Mouse (Mus musculus) lung, postnatal 0 days (tissue): ENCODE measurements around the gene Kif1c. TPM values are rescaled to one million over a fixed set of nuclear protein-coding genes. Genes with fewer than 3 reads are reported as not detected.

ENCODE experiments used
- ATAC-seq: fragments of 200-750 bp; cut with Nextera tagmentation; 2 replicates; pipeline ENCODE4 v1.8.0; 2017; ENCODE audit warnings: moderate library complexity
- DNase-seq: peaks from one replicate; pipeline ENCODE4 v3.0.0-alpha.2; 2016; ENCODE audit warnings: low spot score
- H3K27ac ChIP-seq: fragments of 300-500 bp; sonication (generic); 2 replicates; pipeline ENCODE4 v1.5.1; 2014; ENCODE audit warnings: antibody characterized with exemption, mild to moderate bottlenecking, low read length, mixed read lengths
- H3K27me3 ChIP-seq: fragments of 300-500 bp; sonication (generic); replicated peaks from 2 replicates; pipeline ENCODE4 v1.6.1; 2014; ENCODE audit warnings: low read length, mixed read lengths; ENCODE audit not compliant: insufficient read depth
- H3K36me3 ChIP-seq: fragments of 300-500 bp; sonication (generic); 2 replicates; pipeline ENCODE4 v1.6.1; 2014; ENCODE audit warnings: low read length, mixed read lengths; ENCODE audit not compliant: insufficient read depth
- H3K4me1 ChIP-seq: fragments of 300-500 bp; sonication (generic); 2 replicates; pipeline ENCODE4 v1.6.1; 2014; ENCODE audit warnings: antibody characterized with exemption, low read depth, low read length, mixed read lengths; ENCODE audit not compliant: insufficient read depth
- H3K4me2 ChIP-seq: fragments of 300-500 bp; sonication (generic); replicated peaks from 2 replicates; pipeline ENCODE4 v1.6.1; 2014; ENCODE audit warnings: low read depth, mild to moderate bottlenecking, low read length, moderate library complexity, mixed read lengths
- H3K4me3 ChIP-seq: fragments of 300-500 bp; sonication (generic); 2 replicates; pipeline ENCODE4 v1.5.1; 2014; ENCODE audit warnings: low read depth, low read length
- H3K9ac ChIP-seq: fragments of 300-500 bp; sonication (generic); replicated peaks from 2 replicates; pipeline ENCODE4 v1.6.1; 2014; ENCODE audit warnings: low read depth, mild to moderate bottlenecking
- H3K9me3 ChIP-seq: fragments of 300-500 bp; sonication (generic); 2 replicates; pipeline ENCODE4 v1.6.1; 2016; ENCODE audit warnings: low read length, mixed read lengths
- CTCF ChIP-seq: IDR thresholded peaks from 2 replicates; pipeline ENCODE4 v1.5.1; 2016; ENCODE audit warnings: antibody characterized with exemption, mild to moderate bottlenecking
- EP300 ChIP-seq: IDR thresholded peaks from 2 replicates; pipeline ENCODE4 v1.6.1; 2016; ENCODE audit warnings: antibody characterized with exemption, mild to moderate bottlenecking, control low read depth
- whole genome bisulfite sequencing: fragments of 180-500 bp; shearing (Covaris S2); extraction: QIAGEN DNeasy Blood & Tissue Kit; methylation state at CpG from one replicate; pipeline ENCODE4 v1.1.7; 2014; 5-methylcytosine and 5-hydroxymethylcytosine counted together
- polyA plus RNA-seq: library from polyadenylated mRNA; unstranded; fragments of >200 nt; fragmentation: Nextera tagmentation; extraction: Ambion mirVana; gene quantifications from 2 replicates; pipeline ENCODE4 v1.2.1, GENCODE M21; 2015

Gene Kif1c
- polyA plus RNA-seq, 1 experiment from 2014 or later: 4.8 TPM

DNA sequence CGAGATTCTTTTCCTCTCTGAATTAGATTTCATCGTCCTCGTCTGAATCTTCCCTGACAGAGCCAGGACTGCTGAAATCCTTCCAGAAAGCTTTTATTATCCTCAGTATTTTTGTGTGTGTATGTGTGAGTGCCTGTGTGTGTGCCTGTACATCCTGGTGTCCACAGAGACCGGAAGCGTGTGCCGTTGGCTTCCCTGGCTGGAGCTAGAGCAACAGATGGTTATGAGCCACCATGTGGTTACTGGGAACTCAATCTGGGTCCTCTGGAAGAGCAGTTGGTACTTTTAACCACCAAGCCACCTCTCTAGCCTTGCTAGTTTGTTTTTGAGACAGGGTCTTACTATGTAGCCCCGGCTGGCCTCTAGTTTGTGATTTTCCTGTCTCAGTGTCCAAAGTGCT is 41.8 kb downstream of the Kif1c start:
- Histone ChIP-seq H3K36me3 (no peaks in the 10 kb centered on the region), H3K9me3 (no peaks in the 10 kb centered on the region), H3K9ac (no peak overlapping the region), H3K4me1 (no peaks in the 10 kb centered on the region), H3K4me2 (no peak overlapping the region), H3K27me3 (no peaks in the 10 kb centered on the region), H3K4me3 (no peak overlapping the region), H3K27ac (no peak overlapping the region)
- 81% methylated on average over 7 of the region's 7 CpGs for WGBS
- TF ChIP-seq EP300 (no peak), CTCF (no peak)
- DNase-seq: no peak
- ATAC-seq: no peak

DNA sequence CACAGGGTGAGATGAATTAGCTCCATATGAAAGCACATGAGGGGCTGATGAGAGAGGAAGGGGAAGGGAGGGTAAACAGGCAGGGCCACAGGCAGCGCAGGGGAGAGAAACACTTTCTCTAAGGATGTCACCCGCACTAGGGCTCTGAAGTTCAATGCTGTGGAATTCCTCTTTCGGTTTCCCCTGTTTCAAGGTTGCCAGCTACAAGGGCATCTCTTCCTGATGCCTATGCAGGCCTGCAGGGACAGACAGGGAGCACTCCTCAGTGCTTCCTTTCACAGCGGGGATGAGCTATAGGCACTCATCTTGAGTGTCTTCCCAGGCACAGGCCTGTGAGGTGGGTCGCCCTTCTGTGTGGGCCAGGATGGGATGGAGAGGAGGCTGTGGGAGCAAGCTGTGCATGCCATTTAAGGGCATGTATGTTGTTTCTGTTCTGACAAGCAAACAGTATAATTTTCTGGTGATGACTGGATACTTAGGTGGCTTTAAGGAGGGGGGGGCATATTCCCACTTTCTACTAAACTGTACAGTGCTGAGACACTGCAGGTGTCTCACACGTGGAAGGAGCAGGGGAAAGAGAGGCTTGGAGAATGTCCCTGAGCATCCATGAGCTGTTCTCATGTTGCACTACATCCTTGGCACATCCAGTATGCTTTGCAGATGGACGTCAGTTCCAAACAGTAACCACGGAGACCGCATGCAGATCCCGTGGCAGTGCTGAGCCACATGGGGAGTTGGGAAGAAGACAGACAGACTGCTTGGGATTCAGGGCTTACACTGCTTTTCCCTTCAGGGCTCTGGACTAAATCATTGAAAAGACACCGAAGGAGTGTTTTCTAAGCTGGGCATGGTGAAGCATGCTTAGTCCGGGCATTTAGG is 42.5 kb downstream of the Kif1c start:
- no peaks in the 10 kb centered on the region for H3K9me3 ChIP-seq
- H3K27me3 ChIP-seq: no peaks in the 10 kb centered on the region
- H3K4me2 ChIP-seq: no peak overlapping the region
- DNase-seq: no peak
- no peak for ATAC-seq
- no peak overlapping the region for H3K9ac ChIP-seq
- TF ChIP-seq EP300 (no peak), CTCF (no peak)
- no peak overlapping the region for H3K4me3 ChIP-seq
- no peaks in the 10 kb centered on the region for H3K4me1 ChIP-seq
- 78% methylated on average over 12 of the region's 12 CpGs for WGBS
- no peaks in the 10 kb centered on the region for H3K36me3 ChIP-seq
- H3K27ac ChIP-seq: no peak overlapping the region

DNA sequence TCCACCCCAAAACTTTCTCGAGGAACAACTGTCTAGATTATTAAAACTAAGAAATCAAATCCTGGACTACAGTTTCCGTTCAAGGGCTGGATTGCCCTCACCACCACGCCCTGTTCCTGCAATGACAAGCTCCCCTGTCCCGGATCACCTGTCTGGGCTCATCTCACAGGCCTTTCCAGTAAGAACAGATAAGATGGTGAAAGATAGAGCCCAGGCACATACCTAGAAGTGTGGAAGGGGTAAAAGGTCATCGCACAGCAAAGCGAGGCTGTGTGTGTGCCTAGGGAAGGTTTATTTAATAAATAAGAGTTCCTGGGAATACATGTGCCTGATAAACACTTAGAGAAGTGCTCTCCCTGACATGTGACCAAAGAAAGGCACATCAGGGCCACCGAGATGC is 45.3 kb downstream of the Kif1c start:
- H3K4me1 ChIP-seq: no peaks in the 10 kb centered on the region
- H3K4me3 ChIP-seq: no peak overlapping the region
- DNase-seq (no peak), ATAC-seq (no peak)
- H3K36me3 ChIP-seq: no peaks in the 10 kb centered on the region
- no peak for TF ChIP-seq CTCF
- H3K4me2 ChIP-seq: no peak overlapping the region
- no peaks in the 10 kb centered on the region for H3K27me3 ChIP-seq
- no peak overlapping the region for H3K9ac ChIP-seq
- no peak overlapping the region for H3K27ac ChIP-seq
- no peaks in the 10 kb centered on the region for H3K9me3 ChIP-seq
- 47% methylated on average over 7 of the region's 7 CpGs for WGBS

DNA sequence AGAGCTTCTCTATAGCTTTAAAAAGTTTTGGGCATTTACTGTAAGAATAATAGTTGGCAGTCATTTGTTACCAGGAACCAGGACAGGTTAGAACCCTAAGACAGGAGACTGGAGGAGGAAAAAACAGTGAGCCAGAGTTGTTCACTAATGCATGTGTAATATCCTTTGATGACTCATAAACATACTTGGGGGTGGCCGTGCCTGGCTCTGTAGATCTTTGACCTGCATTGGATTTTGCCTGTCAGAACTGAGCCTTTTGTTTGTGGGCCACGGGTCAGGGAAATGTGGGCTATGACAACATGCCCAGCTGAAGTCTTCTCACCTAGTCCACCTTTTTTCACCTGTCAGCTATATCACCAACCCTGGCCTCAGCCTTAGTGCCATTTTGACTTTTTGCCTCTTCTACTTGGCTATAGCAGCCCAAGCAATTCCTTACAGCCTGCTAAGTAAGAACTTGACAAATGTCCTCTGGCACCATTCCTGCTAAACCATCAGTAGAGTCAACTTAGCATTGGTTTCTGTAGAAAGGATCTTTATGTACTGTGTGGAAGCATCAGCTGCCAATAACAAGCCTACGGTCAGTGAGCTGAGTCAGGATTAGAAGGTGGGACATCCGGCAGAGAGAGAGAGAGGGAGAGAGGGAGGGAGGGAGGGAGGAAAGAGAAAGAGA is 47.7 kb downstream of the Kif1c start:
- Histone ChIP-seq H3K4me2 (no peak overlapping the region), H3K4me3 (no peak overlapping the region), H3K9ac (no peak overlapping the region), H3K27me3 (no peaks in the 10 kb centered on the region), H3K4me1 (no peaks in the 10 kb centered on the region), H3K27ac (no peak overlapping the region), H3K36me3 (no peaks in the 10 kb centered on the region), H3K9me3 (no peaks in the 10 kb centered on the region)
- no peak for DNase-seq
- no peak for ATAC-seq
- no peak for TF ChIP-seq CTCF
- no peak for TF ChIP-seq EP300
- 77% methylated on average over 4 of the region's 4 CpGs for WGBS

DNA sequence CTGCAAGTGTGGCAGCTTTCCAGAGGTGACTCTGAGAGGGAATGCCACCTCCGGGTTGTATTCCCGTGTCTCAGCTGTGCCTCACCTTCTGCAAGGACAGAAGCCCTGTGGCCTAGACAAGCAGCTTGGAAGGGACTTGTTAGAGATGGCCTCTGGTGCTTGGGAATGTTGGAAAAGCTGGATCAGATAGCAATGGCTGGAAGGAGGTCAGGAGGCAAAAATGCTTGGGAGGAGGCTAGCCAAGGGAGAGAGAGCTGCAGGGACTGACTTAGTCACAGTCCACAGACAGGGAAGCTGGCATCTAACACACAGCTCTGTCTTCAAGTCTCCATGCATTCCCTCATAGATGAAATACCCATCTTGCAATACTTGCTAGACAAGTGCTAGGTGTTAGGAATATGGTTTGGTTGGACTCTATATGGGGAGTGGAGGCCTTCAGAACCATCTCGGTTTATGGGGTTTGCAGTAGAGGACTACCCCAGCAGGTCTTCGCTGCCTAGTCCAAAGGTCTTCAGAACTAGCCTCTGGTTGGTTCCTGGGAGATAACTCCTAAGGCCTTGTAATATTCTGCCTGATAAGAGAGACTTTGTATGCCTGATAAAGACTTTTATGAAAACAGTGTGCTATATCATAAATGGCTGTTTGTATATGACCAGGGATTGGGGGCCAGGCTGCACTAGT is 52.1 kb downstream of the Kif1c start:
- Histone ChIP-seq H3K36me3 (no peaks in the 10 kb centered on the region), H3K27me3 (no peaks in the 10 kb centered on the region), H3K4me2 (no peak overlapping the region), H3K27ac (no peak overlapping the region), H3K4me1 (no peaks in the 10 kb centered on the region), H3K4me3 (no peak overlapping the region), H3K9me3 (no peaks in the 10 kb centered on the region), H3K9ac (no peak overlapping the region)
- WGBS: 72% methylated on average over 4 of the region's 4 CpGs
- DNase-seq (no peak), ATAC-seq (no peak)
- TF ChIP-seq CTCF (no peak), EP300 (no peak)

DNA sequence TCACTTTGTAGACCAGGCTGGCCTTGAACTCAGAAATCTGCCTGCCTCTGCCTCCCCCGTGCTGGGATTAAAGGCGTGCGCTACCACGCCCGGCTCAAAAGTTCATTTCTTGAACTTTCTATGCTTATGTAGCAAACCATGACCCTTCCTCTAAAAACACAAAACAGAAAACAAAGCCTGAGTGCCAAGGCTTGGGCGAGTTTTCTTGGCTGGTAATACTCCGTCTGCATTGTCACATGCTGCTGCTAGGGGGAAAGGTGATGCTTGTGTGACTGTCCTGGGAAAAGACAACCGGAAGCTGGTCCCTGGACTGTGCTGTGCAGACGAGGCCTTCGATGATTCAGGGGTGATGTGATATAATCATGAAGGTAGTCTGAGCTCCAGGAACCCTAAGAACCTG is 52.8 kb downstream of the Kif1c start:
- DNase-seq (no peak), ATAC-seq (no peak)
- Histone ChIP-seq H3K27me3 (no peaks in the 10 kb centered on the region), H3K36me3 (no peaks in the 10 kb centered on the region), H3K4me2 (no peak overlapping the region), H3K4me3 (no peak overlapping the region), H3K9ac (no peak overlapping the region), H3K9me3 (no peaks in the 10 kb centered on the region), H3K27ac (no peak overlapping the region), H3K4me1 (no peaks in the 10 kb centered on the region)
- TF ChIP-seq EP300 (no peak), CTCF (no peak)
- WGBS: 93% methylated on average over 10 of the region's 10 CpGs
